Mouse (Mus musculus) right cerebral cortex, postnatal 25 days (tissue): ENCODE measurements around the gene Adgrl2.

Source experiments
- DNase-seq: peaks from one replicate; pipeline ENCODE4 v3.0.0; 2022

Gene Adgrl2

DNA sequence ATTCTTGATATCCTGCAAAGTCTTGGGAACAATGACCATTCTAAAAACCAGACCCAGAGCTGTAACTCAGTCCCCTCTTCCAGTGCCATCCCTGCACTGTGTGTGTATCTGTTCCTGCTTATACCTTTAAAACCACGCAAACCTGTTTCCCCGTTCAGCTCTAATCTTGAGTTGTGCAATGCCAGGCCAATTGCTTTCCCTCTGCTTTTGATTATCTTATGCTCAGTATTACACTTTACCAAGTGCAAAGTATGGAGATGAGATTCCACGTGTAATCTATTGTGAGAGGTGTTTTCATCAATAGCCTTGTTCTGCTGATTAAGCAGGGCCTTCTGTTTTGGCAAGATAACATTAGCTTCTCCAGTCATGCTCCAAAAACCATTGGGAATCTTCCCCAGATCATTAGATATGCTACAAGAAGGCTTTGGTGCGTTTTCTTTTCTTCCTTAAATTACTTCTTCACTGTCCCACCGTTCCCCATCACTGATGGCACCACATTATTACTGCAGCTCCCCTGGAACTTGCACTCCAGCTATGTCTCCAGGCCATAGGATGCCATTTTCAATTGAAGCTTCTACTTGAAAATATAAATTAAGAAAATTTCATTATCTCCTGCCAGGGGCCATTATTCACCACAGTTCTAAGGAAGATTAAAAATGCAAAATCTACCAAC lies 118.4 kb downstream of the Adgrl2 start:
- DNase-seq = no peak

DNA sequence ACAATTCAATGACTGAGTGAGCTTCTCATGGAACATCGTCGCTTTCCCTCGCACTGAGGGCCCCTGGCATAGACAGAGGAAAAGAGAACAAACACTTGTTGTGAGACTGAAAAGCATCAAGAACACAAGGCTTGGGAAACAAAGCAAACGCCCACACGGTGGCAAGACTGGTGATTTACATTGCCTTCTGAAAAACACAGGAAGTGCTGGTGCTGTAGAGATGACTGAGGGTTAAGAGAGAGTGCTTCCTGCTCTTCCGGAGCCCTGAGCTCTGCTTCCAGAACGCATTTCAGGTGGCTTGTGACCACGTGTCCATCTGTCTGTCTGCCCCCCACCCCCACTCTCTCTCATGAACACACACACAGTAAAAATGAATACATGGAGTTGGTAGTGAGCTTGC lies 122.7 kb downstream of the Adgrl2 start:
- no peak for DNase-seq

DNA sequence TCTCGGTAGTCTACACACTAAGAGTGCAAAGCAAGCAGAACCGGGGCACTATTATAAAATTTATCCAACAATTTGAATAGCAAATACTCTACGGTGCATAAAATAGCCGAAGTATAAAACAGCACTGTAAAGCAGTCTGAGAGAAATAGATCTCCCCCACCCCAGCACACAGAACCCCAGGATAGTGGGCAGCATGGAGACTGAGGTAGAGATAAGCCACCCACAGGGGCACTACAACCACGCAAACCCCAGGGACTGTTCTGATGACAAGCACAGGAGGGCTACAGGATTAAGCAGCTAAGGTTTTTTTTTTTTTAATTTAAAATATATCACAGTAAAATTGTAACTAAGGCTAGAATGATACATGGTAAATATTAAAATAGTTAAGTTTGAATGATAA lies 123.7 kb downstream of the Adgrl2 start:
- no peak for DNase-seq

- DNase-seq = no peak
Observed at GRCm38 (mm10) chr3:148866053-148866452, 124.3 kb downstream of the Adgrl2 start.

GRCm38 (mm10) chr3:148865234-148865633 lies 125.1 kb downstream of the Adgrl2 start:
- DNase-seq = no peak

GRCm38 (mm10) chr3:148861860-148862259 lies 128.5 kb downstream of the Adgrl2 start:
- DNase-seq = no peak

DNA sequence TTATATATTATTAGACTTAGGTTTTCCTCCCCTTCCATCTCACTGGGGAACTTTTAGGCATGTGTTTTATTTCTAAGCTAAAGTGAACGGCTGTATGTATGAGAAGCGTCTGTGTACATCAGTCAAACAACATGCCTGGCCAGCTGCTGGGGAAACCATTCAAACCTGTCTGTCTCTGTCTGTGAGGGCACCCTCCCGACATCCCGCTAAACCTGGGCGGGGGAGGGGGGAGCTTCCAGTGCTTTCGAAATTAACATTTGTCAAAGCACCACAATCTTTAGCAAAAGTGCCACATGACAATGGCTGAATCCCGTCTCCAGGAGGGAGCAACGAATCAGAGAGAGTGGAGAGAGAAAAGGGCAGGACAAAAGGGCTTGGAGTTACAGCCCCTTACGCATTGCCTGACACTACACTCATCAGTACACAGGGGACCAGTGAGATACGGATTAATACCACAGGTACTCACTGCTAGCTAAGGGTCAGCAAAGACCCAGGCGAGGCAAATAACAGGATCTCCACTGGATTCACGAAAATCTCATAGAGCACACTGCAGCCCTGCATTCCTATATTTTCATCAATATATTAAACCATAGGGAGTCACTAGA lies 135.9 kb downstream of the Adgrl2 start:
- no peak for DNase-seq

DNA sequence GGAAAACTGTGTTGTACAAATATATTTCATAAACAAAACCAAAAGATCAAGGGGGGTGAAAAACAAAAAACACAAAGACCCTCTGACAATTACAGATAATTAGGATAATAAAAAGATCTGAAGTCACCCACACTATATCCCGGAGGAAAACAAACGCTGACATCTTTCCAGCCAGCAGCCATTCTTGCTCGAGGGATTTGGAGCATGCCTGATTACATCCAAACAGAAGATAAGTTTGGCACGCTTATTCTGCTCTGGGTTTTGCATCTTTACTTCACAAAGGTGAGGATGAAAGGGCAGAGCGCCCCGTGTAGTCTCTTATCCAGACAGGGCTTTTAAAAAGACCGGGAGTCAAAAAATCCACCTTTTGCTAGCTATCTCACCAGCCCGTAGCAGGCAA lies 137.0 kb downstream of the Adgrl2 start:
- no peak for DNase-seq

- no peak for DNase-seq
Observed at GRCm38 (mm10) chr3:148852556-148852955, 137.8 kb downstream of the Adgrl2 start.

DNA sequence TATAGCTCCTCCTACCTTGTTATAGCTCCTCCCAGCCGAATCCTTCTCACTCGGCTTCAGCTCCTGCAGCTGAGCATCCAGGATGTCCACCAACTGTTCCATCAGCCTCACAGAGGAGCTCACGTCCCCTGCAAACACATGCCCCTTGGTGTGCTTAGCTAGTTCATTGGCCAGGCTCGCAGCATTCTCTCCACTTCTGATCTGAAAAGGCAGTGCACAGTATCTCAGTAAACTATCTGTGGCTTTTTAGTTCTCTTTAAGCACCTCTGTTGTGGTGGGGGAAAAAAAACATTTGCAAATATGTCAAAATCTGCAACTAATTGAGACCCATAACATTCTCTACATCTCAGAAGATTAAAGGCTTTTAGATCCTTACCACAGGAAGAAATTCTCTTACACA lies 139.5 kb downstream of the Adgrl2 start:
- DNase-seq = no peak

DNA sequence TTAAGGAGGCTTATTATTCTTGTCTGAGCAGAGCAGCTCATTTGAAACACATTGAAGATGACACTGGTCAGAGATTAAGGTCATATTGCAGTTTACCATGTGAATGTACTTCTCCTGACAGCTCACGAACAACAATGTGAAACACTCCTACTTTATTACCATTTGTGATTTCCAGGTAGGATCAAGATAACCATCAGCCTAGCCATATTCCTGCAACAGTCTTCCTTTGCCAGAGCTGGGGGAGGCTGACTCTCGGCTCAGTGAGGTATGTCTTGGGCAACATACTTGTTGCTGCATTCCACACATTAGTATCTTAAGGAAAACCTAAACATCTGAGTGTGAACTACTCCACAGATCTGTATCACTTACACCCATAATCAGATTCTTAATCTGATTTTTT lies 142.0 kb downstream of the Adgrl2 start:
- no peak for DNase-seq

GRCm38 (mm10) chr3:148844182-148844581 lies 146.2 kb downstream of the Adgrl2 start:
- DNase-seq = no peak

- peak; percentile 37 for DNase-seq
Observed at GRCm38 (mm10) chr3:148842533-148842932, 147.8 kb downstream of the Adgrl2 start.

DNA sequence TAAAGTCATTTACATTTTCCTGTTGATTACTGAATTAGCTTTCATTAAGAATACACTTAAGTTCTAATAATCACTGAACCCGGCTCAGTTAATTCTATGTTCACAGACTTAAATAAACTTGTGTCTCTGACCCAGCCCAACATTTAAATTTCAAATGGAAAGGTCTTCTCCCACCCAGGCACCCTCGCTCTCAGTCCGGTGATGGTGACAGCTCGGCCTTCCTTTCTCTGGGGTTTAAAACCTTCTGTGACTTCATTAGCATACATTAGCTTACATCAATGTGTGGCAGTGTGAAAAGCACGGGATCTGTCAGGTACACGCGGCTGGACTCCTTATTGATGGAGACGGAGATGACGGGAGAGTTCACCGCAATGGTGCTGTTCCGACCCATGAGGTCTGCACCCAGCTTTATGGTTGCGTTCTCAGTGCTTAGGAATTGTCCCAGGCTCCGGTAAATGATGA lies 151.5 kb downstream of the Adgrl2 start:
- no peak for DNase-seq

- DNase-seq = no peak
Observed at GRCm38 (mm10) chr3:148838095-148838834, 152.1 kb downstream of the Adgrl2 start.

DNA sequence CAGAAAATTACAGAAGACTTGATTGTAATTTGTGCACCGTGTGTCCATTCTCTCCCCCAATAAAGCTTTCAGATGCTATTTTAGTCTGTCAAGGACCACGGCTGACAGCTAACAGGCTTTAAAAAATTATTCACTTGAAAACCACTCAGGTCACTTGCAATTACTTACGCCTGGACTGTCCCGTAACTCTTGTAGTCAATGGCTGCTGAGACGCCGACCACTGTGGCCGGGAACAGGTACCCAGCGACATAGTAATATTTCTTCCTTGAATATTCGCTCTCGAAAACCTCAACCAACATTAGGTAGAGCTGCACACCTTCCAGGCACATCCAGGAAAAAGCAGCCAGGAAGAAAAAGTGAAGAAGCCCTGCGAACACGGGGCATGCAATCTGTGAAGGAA lies 155.2 kb downstream of the Adgrl2 start:
- DNase-seq = no peak

- no peak for DNase-seq
Observed at GRCm38 (mm10) chr3:148833070-148833769, 157.1 kb downstream of the Adgrl2 start.

DNA sequence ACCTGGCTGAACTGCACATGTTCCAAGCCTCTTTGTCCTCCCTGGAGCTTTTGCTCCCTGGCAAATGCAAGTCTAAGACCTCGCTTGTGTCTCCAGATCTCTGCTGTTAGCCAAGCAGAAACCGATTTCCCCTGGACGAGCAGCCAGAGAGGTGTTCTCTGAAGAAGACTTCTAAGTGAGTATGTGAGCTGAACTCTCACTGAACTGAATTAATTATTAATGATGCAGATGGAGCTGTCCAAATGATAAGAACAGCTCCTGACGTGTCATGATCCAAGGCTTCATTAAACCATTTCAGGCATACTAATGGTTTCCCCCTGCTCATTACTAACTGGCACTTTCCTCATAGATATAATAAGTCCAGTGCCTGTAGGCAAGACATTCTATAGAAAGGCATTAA lies 158.4 kb downstream of the Adgrl2 start:
- no peak for DNase-seq

DNA sequence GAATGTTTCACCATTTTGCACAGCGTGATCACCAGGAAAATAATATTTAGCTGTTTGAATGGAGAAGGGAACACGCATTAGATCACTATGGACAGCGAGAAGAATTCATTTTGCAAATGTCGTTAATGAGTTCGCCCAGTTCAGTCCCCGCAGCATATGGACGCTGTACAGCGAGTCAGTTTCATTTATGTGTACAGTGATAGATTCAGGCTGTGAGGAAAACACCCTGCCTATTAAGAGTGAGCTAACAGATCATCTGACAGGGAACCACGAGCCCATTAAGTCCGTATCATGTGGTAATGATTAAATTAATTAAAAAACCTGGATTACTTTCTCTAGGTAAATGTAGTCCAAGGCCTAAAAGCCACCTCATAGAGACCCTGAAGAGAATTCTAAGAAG lies 161.8 kb downstream of the Adgrl2 start:
- no peak for DNase-seq

- no peak for DNase-seq
Observed at GRCm38 (mm10) chr3:148823551-148823950, 166.8 kb downstream of the Adgrl2 start.

GRCm38 (mm10) chr3:148821632-148822031 lies 168.7 kb downstream of the Adgrl2 start:
- no peak for DNase-seq

DNA sequence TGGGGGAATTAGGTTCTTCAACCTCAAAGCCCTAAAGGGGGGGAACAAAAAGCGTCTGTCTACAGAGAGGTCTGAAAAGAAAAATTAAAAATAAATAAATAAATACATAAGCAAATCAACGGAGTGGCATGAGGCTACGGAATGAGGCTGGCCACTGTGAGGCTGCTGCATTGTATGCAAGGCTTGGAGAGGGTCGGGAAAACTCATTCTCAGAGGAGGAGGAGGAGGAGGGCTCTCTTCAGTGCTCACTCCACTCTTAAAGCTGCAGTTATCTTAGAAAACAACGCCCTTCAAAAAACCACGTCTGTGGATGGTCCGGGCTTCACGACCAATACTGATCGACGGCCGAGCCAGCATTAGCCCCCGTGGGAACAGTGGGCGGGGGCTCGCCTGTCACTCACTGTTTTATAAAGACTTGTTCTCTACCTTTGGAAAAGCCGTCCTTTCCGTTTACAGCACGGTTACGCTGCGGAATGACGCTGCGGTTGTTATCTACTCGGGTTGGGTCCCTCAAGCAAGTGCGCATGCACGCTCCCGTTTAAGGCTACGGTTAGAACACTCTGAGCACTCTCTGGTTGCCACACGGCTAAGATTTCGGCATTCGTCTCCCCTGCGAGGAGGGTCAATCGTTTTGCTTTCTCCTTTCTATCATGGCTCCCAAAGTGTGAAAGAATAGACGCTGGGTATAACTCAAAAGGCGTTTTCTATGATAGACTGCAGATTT lies 170.9 kb downstream of the Adgrl2 start:
- no peak for DNase-seq
